Mouse (Mus musculus): ENCODE measurements around the gene Dus1l. TPM values are rescaled to one million over a fixed set of nuclear protein-coding genes. Genes with fewer than 3 reads are reported as not detected.

Gene Dus1l
- polyA plus RNA-seq, 1 experiment from 2014 or later: 71.7 TPM

Other genes starting within 250 kb of the Dus1l start
- 213 and 247 TPM in 2 replicates for gene Mcrip1, start 246.7 kb downstream of the Dus1l start, polyA plus RNA-seq (2014; fragmentation: Nextera tagmentation; extraction: Ambion mirVana)
- not detected in 2 replicates for gene Ppp1r27, start 245.3 kb downstream of the Dus1l start, polyA plus RNA-seq (2014; fragmentation: Nextera tagmentation; extraction: Ambion mirVana)
- 439 and 476 TPM in 2 replicates for gene P4hb, start 223.2 kb downstream of the Dus1l start, polyA plus RNA-seq (2014; fragmentation: Nextera tagmentation; extraction: Ambion mirVana)
- 621 and 667 TPM in 2 replicates for gene Arhgdia, start 214.8 kb downstream of the Dus1l start, polyA plus RNA-seq (2014; fragmentation: Nextera tagmentation; extraction: Ambion mirVana)
- gene Alyref, start 198.0 kb downstream of the Dus1l start, polyA plus RNA-seq (2014; fragmentation: Nextera tagmentation; extraction: Ambion mirVana): 808 and 816 TPM in 2 replicates
- 200 and 217 TPM in 2 replicates for gene Anapc11, start 198.0 kb downstream of the Dus1l start, polyA plus RNA-seq (2014; fragmentation: Nextera tagmentation; extraction: Ambion mirVana)
- gene Npb, start 187.9 kb downstream of the Dus1l start, polyA plus RNA-seq (2014; fragmentation: Nextera tagmentation; extraction: Ambion mirVana): not detected in 2 replicates
- 126 and 134 TPM in 2 replicates for gene Pcyt2, start 178.5 kb downstream of the Dus1l start, polyA plus RNA-seq (2014; fragmentation: Nextera tagmentation; extraction: Ambion mirVana)
- gene Sirt7, start 171.2 kb downstream of the Dus1l start, polyA plus RNA-seq (2014; fragmentation: Nextera tagmentation; extraction: Ambion mirVana): 37.8 and 41.1 TPM in 2 replicates
- 25.5 and 26.4 TPM in 2 replicates for gene Mafg, start 162.8 kb downstream of the Dus1l start, polyA plus RNA-seq (2014; fragmentation: Nextera tagmentation; extraction: Ambion mirVana)
- 33.7 and 36.9 TPM in 2 replicates for gene Pycr1, start 152.6 kb downstream of the Dus1l start, polyA plus RNA-seq (2014; fragmentation: Nextera tagmentation; extraction: Ambion mirVana)
- gene Myadml2, start 148.2 kb downstream of the Dus1l start, polyA plus RNA-seq (2014; fragmentation: Nextera tagmentation; extraction: Ambion mirVana): 0.51 TPM in 1 of 2 replicates, not detected in the other
- gene Notum, start 135.2 kb downstream of the Dus1l start, polyA plus RNA-seq (2014; fragmentation: Nextera tagmentation; extraction: Ambion mirVana): 0.61 and 1.3 TPM in 2 replicates
- 129 and 133 TPM in 2 replicates for gene Aspscr1, start 123.4 kb downstream of the Dus1l start, polyA plus RNA-seq (2014; fragmentation: Nextera tagmentation; extraction: Ambion mirVana)
- 121 and 130 TPM in 2 replicates for gene Cenpx, start 82.7 kb downstream of the Dus1l start, polyA plus RNA-seq (2014; fragmentation: Nextera tagmentation; extraction: Ambion mirVana)
- 53.3 and 54.4 TPM in 2 replicates for gene Lrrc45, start 82.5 kb downstream of the Dus1l start, polyA plus RNA-seq (2014; fragmentation: Nextera tagmentation; extraction: Ambion mirVana)
- gene Rac3, start 74.9 kb downstream of the Dus1l start, polyA plus RNA-seq (2014; fragmentation: Nextera tagmentation; extraction: Ambion mirVana): 7.5 and 10.6 TPM in 2 replicates
- 10.8 and 11.8 TPM in 2 replicates for gene Dcxr, start 69.1 kb downstream of the Dus1l start, polyA plus RNA-seq (2014; fragmentation: Nextera tagmentation; extraction: Ambion mirVana)
- 1.8 TPM in 1 of 2 replicates, not detected in the other for gene Cbr2, start 64.3 kb downstream of the Dus1l start, polyA plus RNA-seq (2014; fragmentation: Nextera tagmentation; extraction: Ambion mirVana)
- gene Hmga1b, start 33.6 kb downstream of the Dus1l start, polyA plus RNA-seq (2014; fragmentation: Nextera tagmentation; extraction: Ambion mirVana): 7.6 and 8.3 TPM in 2 replicates
- 45.4 and 48.3 TPM in 2 replicates for gene Rfng, start 12.2 kb downstream of the Dus1l start, polyA plus RNA-seq (2014; fragmentation: Nextera tagmentation; extraction: Ambion mirVana)
- gene Gps1, start 12.1 kb downstream of the Dus1l start, polyA plus RNA-seq (2014; fragmentation: Nextera tagmentation; extraction: Ambion mirVana): 271 and 304 TPM in 2 replicates
- 139 and 140 TPM in 2 replicates for gene Fasn, start 28.1 kb upstream of the Dus1l start, polyA plus RNA-seq (2014; fragmentation: Nextera tagmentation; extraction: Ambion mirVana)
- gene Ccdc57, start 136.5 kb upstream of the Dus1l start, polyA plus RNA-seq (2014; fragmentation: Nextera tagmentation; extraction: Ambion mirVana): 6.1 and 7.7 TPM in 2 replicates
- 55.5 and 62.1 TPM in 2 replicates for gene Slc16a3, start 152.1 kb upstream of the Dus1l start, polyA plus RNA-seq (2014; fragmentation: Nextera tagmentation; extraction: Ambion mirVana)
- gene Csnk1d, start 194.9 kb upstream of the Dus1l start, polyA plus RNA-seq (2014; fragmentation: Nextera tagmentation; extraction: Ambion mirVana): 102 and 103 TPM in 2 replicates
- gene Cd7, start 243.0 kb upstream of the Dus1l start, polyA plus RNA-seq (2014; fragmentation: Nextera tagmentation; extraction: Ambion mirVana): not detected in 2 replicates

All from forebrain, embryonic 11.5 days (tissue).